Mouse (Mus musculus) stomach, embryonic 14.5 days (tissue): Measurements from ENCODE around the gene Hist1h3i. TPM values are rescaled to one million over a fixed set of nuclear protein-coding genes. Genes with fewer than 3 reads are reported as not detected.
"Not testable (repeated sequence)": the region's sequence is repeated elsewhere in the genome, so short reads cannot be mapped to it uniquely, and the experiment has no call there.

Source experiments
- ATAC-seq: fragments of 200-750 bp; cut with Nextera tagmentation; 2 replicates; pipeline ENCODE4 v1.8.0; 2017; ENCODE audit warnings: low read depth, moderate TSS enrichment; ENCODE audit not compliant: insufficient number of reproducible peaks, insufficient read depth, low FRiP score
- H3K27ac ChIP-seq: fragments of 300-500 bp; sonication (generic); 2 replicates; pipeline ENCODE4 v1.5.1; 2014; ENCODE audit warnings: mild to moderate bottlenecking, low read length, moderate library complexity, mixed read lengths
- H3K27me3 ChIP-seq: fragments of 300-500 bp; sonication (generic); 2 replicates; pipeline ENCODE4 v1.6.1; 2014; ENCODE audit warnings: low read length, control low read depth, mixed read lengths; ENCODE audit not compliant: control insufficient read depth, insufficient read depth
- H3K36me3 ChIP-seq: fragments of 300-500 bp; sonication (generic); 2 replicates; pipeline ENCODE4 v1.6.1; 2014; ENCODE audit warnings: mild to moderate bottlenecking, control low read depth, low read length, moderate library complexity, mixed read lengths; ENCODE audit not compliant: control insufficient read depth, insufficient read depth
- H3K4me1 ChIP-seq: fragments of 300-500 bp; sonication (generic); 2 replicates; pipeline ENCODE4 v1.6.1; 2014; ENCODE audit warnings: low read length, control low read depth, mixed read lengths; ENCODE audit not compliant: control insufficient read depth, insufficient read depth
- H3K4me2 ChIP-seq: fragments of 300-500 bp; sonication (generic); replicated peaks from 2 replicates; pipeline ENCODE4 v1.6.1; 2014; ENCODE audit warnings: low read depth, low read length, control low read depth
- H3K4me3 ChIP-seq: fragments of 300-500 bp; sonication (generic); 2 replicates; pipeline ENCODE4 v1.5.1; 2014; ENCODE audit warnings: low read depth, low read length, control low read depth
- H3K9ac ChIP-seq: fragments of 300-500 bp; sonication (generic); replicated peaks from 2 replicates; pipeline ENCODE4 v1.6.1; 2014; ENCODE audit warnings: low read depth, mild to moderate bottlenecking, control low read depth, low read length, moderate library complexity, mixed read lengths
- H3K9me3 ChIP-seq: fragments of 300-500 bp; sonication (generic); 2 replicates; pipeline ENCODE4 v1.6.1; 2016; ENCODE audit warnings: low read depth, low read length, control low read depth; ENCODE audit not compliant: control insufficient read depth
- WGBS: fragments of 180-500 bp; shearing (Covaris S2); extraction: QIAGEN DNeasy Blood & Tissue Kit; methylation state at CpG from one replicate; pipeline ENCODE4 v1.1.7; 2014; 5-methylcytosine and 5-hydroxymethylcytosine counted together
- polyA plus RNA-seq: library from polyadenylated mRNA; unstranded; fragments of >200 nt; fragmentation: Nextera tagmentation; extraction: Ambion mirVana; gene quantifications from 2 replicates; pipeline ENCODE4 v1.2.1, GENCODE M21; 2014

Hist1h3i gene
- polyA plus RNA-seq: 166 and 187 TPM in 2 replicates

- H3K27ac ChIP-seq: peak within 1 kb of the TSS; percentile 93
- peaks cover 18% of the 10 kb centered on the region; the same call in 1 of the 2 replicates for H3K4me1 ChIP-seq
- H3K9ac ChIP-seq: peak within 1 kb of the TSS; percentile 58
- peak within 1 kb of the TSS; percentile 36 for H3K4me3 ChIP-seq
- peak within 1 kb of the TSS; percentile 81 for H3K4me2 ChIP-seq
- 0% methylated on average over 13 of the region's 20 CpGs for WGBS
- H3K27me3 ChIP-seq: no peaks in the 10 kb centered on the region
- no peaks in the 10 kb centered on the region for H3K36me3 ChIP-seq
- peak; percentile 71 for ATAC-seq
- no peaks in the 10 kb centered on the region for H3K9me3 ChIP-seq
Observed at GRCm38 (mm10) chr13:21783255-21783617, at the start of gene Hist1h3i. Gene Hist1h3i, minus strand, starts transcription at chr13:21783370.

GRCm38 (mm10) chr13:21831418-21832394, 48.5 kb upstream of the Hist1h3i start, which contains the start of gene Hist1h4n:
Gene Hist1h4n, minus strand, starts transcription at chr13:21832196.
- ATAC-seq: peak; percentile 81
- H3K27ac ChIP-seq, H3K4me3 ChIP-seq, H3K9me3 ChIP-seq, H3K36me3 ChIP-seq, H3K4me1 ChIP-seq, H3K9ac ChIP-seq, H3K4me2 ChIP-seq, H3K27me3 ChIP-seq: not testable (repeated sequence)
- WGBS: 0% methylated on average over 23 of the region's 58 CpGs

- no peak overlapping the region for H3K4me2 ChIP-seq
- ATAC-seq: no peak
- no peak overlapping the region for H3K4me3 ChIP-seq
- H3K9me3 ChIP-seq: no peaks in the 10 kb centered on the region
- H3K4me1 ChIP-seq: no peaks in the 10 kb centered on the region
- no peak overlapping the region for H3K9ac ChIP-seq
- no peaks in the 10 kb centered on the region for H3K36me3 ChIP-seq
- 88% methylated on average over 10 of the region's 10 CpGs for WGBS
- H3K27ac ChIP-seq: no peak overlapping the region
- no peaks in the 10 kb centered on the region for H3K27me3 ChIP-seq
Observed at GRCm38 (mm10) chr13:21830344-21830743, 47.2 kb upstream of the Hist1h3i start.

- no peaks in the 10 kb centered on the region for H3K9me3 ChIP-seq
- no peak for ATAC-seq
- H3K27me3 ChIP-seq: no peaks in the 10 kb centered on the region
Observed at GRCm38 (mm10) chr13:21828511-21828910, 45.3 kb upstream of the Hist1h3i start.

DNA sequence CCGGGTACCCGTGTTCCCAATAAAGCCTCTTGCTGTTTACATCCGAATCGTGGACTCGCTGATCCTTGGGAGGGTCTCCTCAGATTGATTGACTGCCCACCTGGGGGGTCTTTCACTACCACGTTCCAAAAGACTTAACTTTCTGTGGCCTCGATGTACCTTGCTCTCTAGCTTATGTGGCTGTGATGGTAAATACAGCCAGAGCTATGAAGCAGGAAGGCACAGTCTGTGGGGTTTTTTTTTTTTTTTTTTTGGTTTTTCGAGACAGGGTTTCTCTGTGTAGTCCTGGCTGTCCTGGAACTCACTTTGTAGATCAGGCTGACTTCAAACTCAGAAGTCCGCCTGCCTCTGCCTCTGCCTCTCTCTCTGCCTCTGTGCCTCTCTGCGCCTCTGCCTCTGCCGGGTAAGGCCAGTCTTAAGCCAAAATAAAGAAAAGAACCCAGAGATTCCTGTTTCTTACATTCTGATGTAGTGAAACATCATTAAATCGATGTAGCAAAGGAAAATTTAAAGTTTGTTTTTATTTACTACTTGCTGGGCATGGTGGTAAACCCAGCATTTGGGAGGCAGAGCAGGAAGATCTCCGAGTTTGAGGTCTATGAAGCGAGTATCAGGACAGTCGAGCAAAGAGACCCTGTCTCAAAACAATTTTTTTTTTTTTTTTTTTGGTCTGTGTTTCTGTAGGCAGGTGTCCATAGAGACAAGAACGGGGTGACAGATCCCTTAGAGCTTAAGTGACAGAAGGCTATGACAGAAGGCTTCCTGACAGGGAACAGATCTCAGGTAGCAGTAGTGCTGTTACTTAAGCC, 37.1 kb upstream of the Hist1h3i start:
- not testable (repeated sequence) for ATAC-seq, H3K4me2 ChIP-seq, H3K9me3 ChIP-seq, H3K36me3 ChIP-seq, H3K27ac ChIP-seq, H3K27me3 ChIP-seq, H3K4me1 ChIP-seq, H3K4me3 ChIP-seq, H3K9ac ChIP-seq
- WGBS: 84% methylated on average over 6 of the region's 16 CpGs

More at GRCm38 (mm10) chr13:21828511-21828910, 45.3 kb upstream of the Hist1h3i start:
- no peak overlapping the region for H3K4me3 ChIP-seq
- H3K9ac ChIP-seq: no peak overlapping the region
- no peak overlapping the region for H3K4me2 ChIP-seq
- no peaks in the 10 kb centered on the region for H3K4me1 ChIP-seq
- no peaks in the 10 kb centered on the region for H3K36me3 ChIP-seq
- H3K27ac ChIP-seq: no peak overlapping the region
- WGBS: 58% methylated on average over 3 of the region's 3 CpGs

DNA sequence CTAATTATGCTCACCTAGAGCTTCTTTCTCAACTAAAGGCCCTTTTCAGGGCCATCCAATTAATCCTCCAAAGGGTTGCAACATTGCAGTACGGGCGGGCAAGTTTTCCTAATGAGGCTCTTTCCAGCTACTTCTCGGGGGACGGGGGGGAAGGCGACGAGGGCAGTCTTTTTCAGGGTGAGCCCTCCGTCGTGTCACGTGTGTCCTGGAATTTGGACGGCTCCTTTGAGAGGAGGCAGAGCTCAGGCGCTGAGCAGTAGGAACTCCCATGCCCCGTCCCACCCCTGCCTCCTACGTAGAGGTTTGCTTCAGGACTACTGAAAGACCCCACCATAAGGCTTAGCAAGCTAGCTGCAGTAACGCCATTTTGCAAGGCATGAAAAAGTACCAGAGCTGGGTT, 28.9 kb upstream of the Hist1h3i start:
- not testable (repeated sequence) for H3K4me3 ChIP-seq, H3K4me2 ChIP-seq, H3K36me3 ChIP-seq, H3K27me3 ChIP-seq, H3K4me1 ChIP-seq, H3K9ac ChIP-seq, H3K9me3 ChIP-seq
- ATAC-seq: peak; percentile 69
- 0% methylated on average over 12 of the region's 14 CpGs for WGBS
- H3K27ac ChIP-seq: 0 out of 2 replicates have a peak overlapping the region, but pooled peaks have one; percentile 52

- H3K36me3 ChIP-seq, H3K9ac ChIP-seq, H3K4me2 ChIP-seq, H3K4me3 ChIP-seq, H3K9me3 ChIP-seq, H3K4me1 ChIP-seq, H3K27me3 ChIP-seq: not testable (repeated sequence)
- 0 out of 2 replicates have a peak within 1 kb of the TSS, but pooled peaks have one; percentile 52 for H3K27ac ChIP-seq
- ATAC-seq: peak; percentile 60
- WGBS: no CpG with 5 or more reads among the region's 24 CpGs
Observed at GRCm38 (mm10) chr13:21811539-21811938, 28.4 kb upstream of the Hist1h3i start, which contains the start of gene Hist1h4m. Gene Hist1h4m, plus strand, starts transcription at chr13:21811746.

- not testable (repeated sequence) for H3K4me2 ChIP-seq, H3K4me3 ChIP-seq, ATAC-seq, H3K27me3 ChIP-seq, H3K27ac ChIP-seq, H3K4me1 ChIP-seq, H3K9me3 ChIP-seq, H3K36me3 ChIP-seq, H3K9ac ChIP-seq
- WGBS: no CpG with 5 or more reads among the region's 8 CpGs
Observed at GRCm38 (mm10) chr13:21811074-21811473, 27.9 kb upstream of the Hist1h3i start.
